Mouse (Mus musculus): ENCODE measurements around the gene Foxp1. TPM values are rescaled to one million over a fixed set of nuclear protein-coding genes. Genes with fewer than 3 reads are reported as not detected.

Foxp1 gene
- total RNA-seq, 1 experiment from 2014 or later = 110 TPM

DNA sequence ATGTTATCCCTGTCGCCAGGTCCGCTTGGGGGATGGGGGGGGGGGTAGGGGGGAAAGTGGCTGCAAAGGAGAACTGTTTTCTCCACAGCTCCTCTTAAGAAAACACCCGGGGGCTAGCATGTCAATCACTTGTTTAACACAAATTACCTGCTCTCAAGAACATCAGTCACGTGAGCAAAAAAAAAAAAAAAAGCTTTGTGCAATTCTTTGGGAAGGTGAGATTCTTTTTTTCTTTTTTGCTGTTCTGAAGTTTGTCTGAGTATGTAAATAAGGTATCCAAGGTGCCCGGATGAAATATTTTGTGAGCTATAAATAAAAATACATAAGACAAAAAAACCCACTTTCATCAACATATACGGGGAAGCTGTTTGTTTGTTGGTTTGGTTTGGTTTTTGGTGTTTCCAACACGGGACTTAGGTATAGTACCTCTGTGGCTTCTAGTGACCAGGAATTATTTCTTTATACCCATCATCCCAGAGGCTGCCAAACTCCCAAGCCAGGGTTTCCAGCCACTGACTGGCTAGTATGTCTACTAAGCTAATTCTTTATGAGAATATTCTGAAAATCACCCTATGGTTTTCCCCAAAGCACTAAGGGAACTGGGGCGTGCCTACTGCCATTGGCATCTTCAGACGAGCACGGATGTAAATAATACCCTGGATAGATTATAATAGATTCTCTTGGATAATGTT is 1.3 kb upstream of the Foxp1 start:
- no peak for ATAC-seq (replicated peaks in 1 of 2; ENCODE audit: insufficient read depth in 1 of 2, low FRiP score in 2 of 2, low TSS enrichment in 1 of 2, low read depth in 1 of 2, poor library complexity in 2 of 2, severe bottlenecking in 2 of 2)

DNA sequence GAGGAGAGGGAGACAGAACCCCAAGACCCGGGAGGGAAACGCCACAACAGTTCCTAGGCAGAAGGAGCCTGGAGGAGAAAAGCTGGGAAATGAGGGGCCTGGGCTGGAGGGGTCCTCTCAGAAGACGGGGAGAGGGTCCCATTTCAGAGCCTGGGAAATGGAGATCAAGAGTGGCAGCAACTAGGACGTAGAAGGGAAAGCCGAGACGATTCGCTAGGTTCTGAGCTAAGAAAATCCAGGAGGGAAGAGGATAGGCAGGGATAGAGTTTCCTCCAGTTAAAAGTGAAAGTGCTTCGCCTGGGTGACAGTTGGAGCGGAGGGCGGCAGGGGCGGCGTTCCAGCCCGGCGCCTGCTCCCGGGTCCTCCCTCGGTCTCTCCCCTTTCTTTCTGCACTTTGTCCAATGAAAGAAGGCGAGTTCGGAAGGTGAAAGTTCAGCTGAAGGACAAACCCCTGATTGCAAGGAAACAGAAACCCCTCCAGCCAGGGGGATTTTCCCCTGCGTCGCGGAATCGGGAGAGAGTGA is 650 bp upstream of the Foxp1 start:
- peak; percentile 40 to 64 for ATAC-seq (replicated peaks in 1 of 2; ENCODE audit: insufficient read depth in 1 of 2, low FRiP score in 2 of 2, low TSS enrichment in 1 of 2, low read depth in 1 of 2, poor library complexity in 2 of 2, severe bottlenecking in 2 of 2)

GRCm38 (mm10) chr6:99521641-99522358 is 721 bp downstream of the Foxp1 start:
- peak in 1 of 2 experiments; percentile 7; a peak in 1 of 4 replicates for ATAC-seq (replicated peaks in 1 of 2; ENCODE audit: insufficient read depth in 1 of 2, low FRiP score in 2 of 2, low TSS enrichment in 1 of 2, low read depth in 1 of 2, poor library complexity in 2 of 2, severe bottlenecking in 2 of 2)

GRCm38 (mm10) chr6:99521038-99521640 is 1.4 kb downstream of the Foxp1 start:
- peak; percentile 1 to 24; a peak in 3 of 4 replicates for ATAC-seq (replicated peaks in 1 of 2; ENCODE audit: insufficient read depth in 1 of 2, low FRiP score in 2 of 2, low TSS enrichment in 1 of 2, low read depth in 1 of 2, poor library complexity in 2 of 2, severe bottlenecking in 2 of 2)

GRCm38 (mm10) chr6:99520676-99521037 is 1.9 kb downstream of the Foxp1 start:
- ATAC-seq (replicated peaks in 1 of 2; ENCODE audit: insufficient read depth in 1 of 2, low FRiP score in 2 of 2, low TSS enrichment in 1 of 2, low read depth in 1 of 2, poor library complexity in 2 of 2, severe bottlenecking in 2 of 2) = no peak

DNA sequence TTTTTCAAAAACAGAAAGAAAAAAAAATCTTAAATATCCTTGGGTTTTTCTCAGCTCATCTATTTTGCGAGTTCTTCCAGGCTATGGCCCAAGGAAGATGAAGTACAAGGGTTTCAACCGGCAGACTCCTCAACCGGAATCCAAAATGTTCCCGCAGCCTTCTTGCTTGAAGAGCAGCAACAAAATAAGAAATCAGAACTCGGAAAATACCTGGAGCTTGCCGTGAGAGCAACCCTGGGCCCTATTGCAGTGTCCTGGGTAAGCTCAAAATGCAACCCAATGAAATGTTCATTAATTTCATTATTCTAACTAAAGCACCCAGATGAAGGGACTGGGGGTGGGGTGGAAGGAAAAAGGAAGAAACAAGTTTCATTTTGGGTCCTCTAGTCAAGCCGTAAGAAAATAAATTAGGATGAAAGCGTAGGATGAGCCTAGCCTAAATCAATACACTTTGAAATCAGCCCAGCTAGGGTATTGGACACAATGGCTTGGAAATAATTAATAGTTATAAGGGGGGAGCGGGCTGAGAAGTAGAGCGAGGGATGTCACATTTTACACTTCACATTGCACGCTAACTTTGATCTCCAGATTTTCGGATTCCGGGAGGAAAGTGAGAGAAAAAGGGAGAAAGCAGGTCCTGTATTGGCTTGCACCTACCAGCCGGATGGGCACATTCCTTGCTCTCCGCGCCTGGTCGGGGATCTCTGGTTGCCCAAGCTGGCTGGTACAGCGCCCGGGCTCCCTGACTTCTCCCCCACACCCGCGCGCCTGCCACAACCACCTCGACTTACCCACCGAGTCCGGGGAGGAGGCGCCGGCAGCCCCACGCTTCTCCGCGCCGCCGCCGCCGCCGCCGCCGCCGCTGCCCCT is 2.5 kb downstream of the Foxp1 start:
- ATAC-seq (replicated peaks in 1 of 2; ENCODE audit: insufficient read depth in 1 of 2, low FRiP score in 2 of 2, low TSS enrichment in 1 of 2, low read depth in 1 of 2, poor library complexity in 2 of 2, severe bottlenecking in 2 of 2) = no peak

DNA sequence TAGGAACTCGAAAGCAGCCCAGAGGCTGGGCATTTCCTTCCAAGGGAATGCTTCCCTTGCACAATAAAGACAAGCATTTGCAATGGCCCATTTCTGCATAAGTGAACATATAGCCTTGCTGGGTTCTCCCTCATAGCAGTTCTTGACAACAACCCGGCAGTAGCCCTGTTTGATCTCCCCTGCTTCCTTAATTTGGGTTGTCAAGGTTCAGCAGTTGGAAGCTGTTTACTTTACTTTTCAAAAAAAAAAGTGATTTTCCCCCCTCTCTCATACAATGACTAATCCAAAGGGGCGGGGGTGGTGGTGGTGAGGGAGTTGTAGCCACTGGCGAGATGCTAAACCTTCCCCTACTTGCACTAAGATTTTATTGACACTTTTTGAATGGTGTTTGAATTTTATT is 3.5 kb downstream of the Foxp1 start:
- 0 out of 4 replicates have a peak, but pooled peaks of 1 of the 2 experiments have one; percentile 8 for ATAC-seq (replicated peaks in 1 of 2; ENCODE audit: insufficient read depth in 1 of 2, low FRiP score in 2 of 2, low TSS enrichment in 1 of 2, low read depth in 1 of 2, poor library complexity in 2 of 2, severe bottlenecking in 2 of 2)

DNA sequence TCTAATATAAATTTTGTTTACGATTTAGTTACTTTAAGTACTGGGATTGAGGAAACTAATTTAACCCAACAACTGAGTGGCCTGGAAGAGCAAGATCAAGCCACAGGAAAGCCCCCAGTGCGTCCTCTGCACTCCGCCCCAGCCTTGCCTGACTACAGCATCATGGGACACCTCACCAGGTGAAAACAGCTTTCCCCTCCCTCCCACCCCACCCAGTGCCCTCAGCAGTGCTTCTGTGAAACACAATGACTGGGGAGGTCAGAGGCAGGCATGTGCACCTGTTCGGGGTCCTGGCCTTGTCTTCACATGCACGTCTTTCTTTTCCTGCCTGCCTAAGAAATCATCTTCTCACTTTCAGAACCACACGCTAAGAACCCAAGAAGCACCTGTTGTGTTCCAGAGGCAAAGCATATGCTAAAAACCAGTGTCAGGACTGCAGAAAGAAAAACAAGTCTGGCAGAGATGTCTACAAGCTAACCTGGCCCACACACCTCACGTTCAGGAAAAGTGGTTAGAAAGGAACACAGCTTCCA is 6.8 kb downstream of the Foxp1 start:
- ATAC-seq (replicated peaks in 1 of 2; ENCODE audit: insufficient read depth in 1 of 2, low FRiP score in 2 of 2, low TSS enrichment in 1 of 2, low read depth in 1 of 2, poor library complexity in 2 of 2, severe bottlenecking in 2 of 2) = no peak

DNA sequence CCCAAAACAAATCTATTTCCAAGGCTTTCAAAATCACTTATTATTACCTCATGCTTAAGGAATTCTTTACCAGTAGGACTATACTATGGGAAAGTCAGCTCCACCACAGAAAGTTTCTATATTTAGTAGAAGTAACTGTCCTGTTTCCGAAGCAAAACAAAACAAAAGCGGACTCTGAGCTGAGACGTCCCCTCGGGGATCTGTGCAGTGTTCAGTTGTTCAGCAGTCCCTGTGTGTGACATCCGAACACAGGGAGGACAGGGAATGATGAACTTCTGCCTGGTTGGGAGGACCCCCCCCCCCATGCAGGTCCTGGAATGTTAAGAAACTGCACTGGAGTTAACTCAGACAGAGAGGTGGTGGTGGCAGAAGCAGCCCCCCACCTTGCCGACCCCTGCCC is 10.7 kb downstream of the Foxp1 start:
- no peak for ATAC-seq (replicated peaks in 1 of 2; ENCODE audit: insufficient read depth in 1 of 2, low FRiP score in 2 of 2, low TSS enrichment in 1 of 2, low read depth in 1 of 2, poor library complexity in 2 of 2, severe bottlenecking in 2 of 2)

GRCm38 (mm10) chr6:99509189-99509592 is 13.3 kb downstream of the Foxp1 start:
- ATAC-seq (replicated peaks in 1 of 2; ENCODE audit: insufficient read depth in 1 of 2, low FRiP score in 2 of 2, low TSS enrichment in 1 of 2, low read depth in 1 of 2, poor library complexity in 2 of 2, severe bottlenecking in 2 of 2) = no peak

GRCm38 (mm10) chr6:99506816-99507215 is 15.7 kb downstream of the Foxp1 start:
- ATAC-seq (replicated peaks in 1 of 2; ENCODE audit: insufficient read depth in 1 of 2, low FRiP score in 2 of 2, low TSS enrichment in 1 of 2, low read depth in 1 of 2, poor library complexity in 2 of 2, severe bottlenecking in 2 of 2) = no peak

DNA sequence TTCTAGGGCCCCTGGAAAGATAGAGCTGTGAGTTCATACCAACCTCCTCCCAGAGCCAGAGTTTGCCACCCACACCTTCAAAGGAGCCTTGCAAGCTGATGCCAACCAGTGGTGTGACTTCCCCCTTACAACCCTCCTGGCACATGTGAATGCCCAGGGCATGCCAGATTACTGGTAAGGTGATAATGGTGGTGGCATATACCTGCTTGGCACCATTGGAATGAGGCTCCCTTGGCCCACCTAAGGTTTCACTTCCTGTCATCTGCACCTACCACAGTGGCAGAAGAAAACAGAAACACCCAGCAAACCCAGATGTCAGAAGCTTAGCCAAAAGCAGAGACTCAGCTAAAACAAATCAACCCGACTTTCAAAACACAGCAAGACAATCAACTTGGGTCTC is 18.8 kb downstream of the Foxp1 start:
- no peak for ATAC-seq (replicated peaks in 1 of 2; ENCODE audit: insufficient read depth in 1 of 2, low FRiP score in 2 of 2, low TSS enrichment in 1 of 2, low read depth in 1 of 2, poor library complexity in 2 of 2, severe bottlenecking in 2 of 2)

GRCm38 (mm10) chr6:99502727-99503126 is 19.8 kb downstream of the Foxp1 start:
- ATAC-seq (replicated peaks in 1 of 2; ENCODE audit: insufficient read depth in 1 of 2, low FRiP score in 2 of 2, low TSS enrichment in 1 of 2, low read depth in 1 of 2, poor library complexity in 2 of 2, severe bottlenecking in 2 of 2) = no peak

GRCm38 (mm10) chr6:99502314-99502713 is 20.2 kb downstream of the Foxp1 start:
- peak in 1 of 2 experiments; percentile 32; a peak in 1 of 4 replicates for ATAC-seq (replicated peaks in 1 of 2; ENCODE audit: insufficient read depth in 1 of 2, low FRiP score in 2 of 2, low TSS enrichment in 1 of 2, low read depth in 1 of 2, poor library complexity in 2 of 2, severe bottlenecking in 2 of 2)

DNA sequence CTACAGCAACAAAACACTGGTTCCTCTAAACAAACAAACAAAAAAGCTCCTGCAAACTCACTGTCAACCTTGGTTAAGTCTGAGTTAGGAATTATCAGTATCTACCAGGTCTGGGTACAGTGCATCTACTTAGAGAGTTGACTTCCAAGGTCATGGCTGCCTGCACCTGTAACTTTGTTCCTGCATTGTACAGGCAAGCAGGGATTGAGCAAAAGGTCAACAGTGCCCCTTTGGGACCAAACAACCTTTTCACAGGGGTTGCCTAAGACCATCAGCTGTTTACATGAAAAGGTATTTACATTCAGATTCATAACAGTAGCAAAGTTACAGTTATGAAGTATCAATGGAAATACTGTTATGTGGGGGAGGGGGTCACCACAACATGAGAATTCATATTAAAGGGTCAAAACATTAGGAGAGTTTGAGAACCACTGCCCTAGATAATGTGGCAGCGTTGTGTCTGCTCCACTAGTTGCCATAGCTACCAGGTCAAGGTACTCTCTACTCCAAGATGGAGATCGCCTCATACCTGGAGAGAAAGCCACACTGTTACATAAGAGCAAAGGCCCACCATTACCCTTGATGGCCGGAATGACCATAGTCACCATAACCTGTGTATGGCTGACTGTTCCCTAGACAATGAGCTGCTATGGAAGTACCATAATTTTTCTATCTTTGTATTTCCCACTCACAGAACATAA is 21.8 kb downstream of the Foxp1 start:
- ATAC-seq (replicated peaks in 1 of 2; ENCODE audit: insufficient read depth in 1 of 2, low FRiP score in 2 of 2, low TSS enrichment in 1 of 2, low read depth in 1 of 2, poor library complexity in 2 of 2, severe bottlenecking in 2 of 2) = no peak

DNA sequence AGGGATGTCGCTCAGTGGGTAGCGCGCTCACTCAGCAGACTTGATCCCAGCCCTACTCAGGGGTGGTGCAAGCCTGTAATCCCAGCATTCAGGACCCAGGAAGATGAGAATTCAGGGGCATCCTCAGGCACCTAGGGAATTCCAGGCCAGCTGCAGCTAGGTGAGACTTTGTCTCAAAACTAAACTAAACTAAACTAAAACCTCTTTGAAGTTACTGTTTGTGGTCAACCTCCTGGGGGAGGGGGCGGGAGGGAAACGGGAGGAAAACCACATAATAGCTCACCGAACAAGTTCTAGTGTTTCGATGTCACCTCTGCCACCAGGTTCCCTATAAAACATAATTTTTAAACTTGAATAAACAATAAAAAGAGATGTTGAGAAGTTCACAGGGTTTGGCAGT is 24.4 kb downstream of the Foxp1 start:
- peak in 1 of 2 experiments; percentile 48; a peak in 1 of 4 replicates for ATAC-seq (replicated peaks in 1 of 2; ENCODE audit: insufficient read depth in 1 of 2, low FRiP score in 2 of 2, low TSS enrichment in 1 of 2, low read depth in 1 of 2, poor library complexity in 2 of 2, severe bottlenecking in 2 of 2)

GRCm38 (mm10) chr6:99496114-99496513 is 26.4 kb downstream of the Foxp1 start:
- no peak for ATAC-seq (replicated peaks in 1 of 2; ENCODE audit: insufficient read depth in 1 of 2, low FRiP score in 2 of 2, low TSS enrichment in 1 of 2, low read depth in 1 of 2, poor library complexity in 2 of 2, severe bottlenecking in 2 of 2)

All from hematopoietic stem cell, adult 5-6 weeks (primary cell).